Mouse (Mus musculus): ENCODE measurements around the gene Rnf168. TPM values are rescaled to one million over a fixed set of nuclear protein-coding genes. Genes with fewer than 3 reads are reported as not detected.

Gene Rnf168
- polyA plus RNA-seq, 1 experiment from 2014 or later = 31.5 TPM

- DNase-seq (ENCODE audit: low spot score) = no peak
These were observed 35.6 kb downstream of the Rnf168 start for GRCm38 (mm10) chr16:32312859-32313258.

- DNase-seq (ENCODE audit: low spot score) = no peak
These were observed 39.3 kb downstream of the Rnf168 start for GRCm38 (mm10) chr16:32316601-32317000.

GRCm38 (mm10) chr16:32323953-32324352 lies 46.7 kb downstream of the Rnf168 start:
- no peak for DNase-seq (ENCODE audit: low spot score)

GRCm38 (mm10) chr16:32330876-32331670 lies 53.8 kb downstream of the Rnf168 start:
- DNase-seq (ENCODE audit: low spot score) = no peak

GRCm38 (mm10) chr16:32332040-32332555 lies 54.8 kb downstream of the Rnf168 start, which contains the start of gene Ubxn7:
Gene Ubxn7 (plus strand): TSS chr16:32332257.
- DNase-seq (ENCODE audit: low spot score) = peak; percentile 98

GRCm38 (mm10) chr16:32332556-32333511 lies 55.6 kb downstream of the Rnf168 start:
- DNase-seq (ENCODE audit: low spot score) = peak; percentile 47

GRCm38 (mm10) chr16:32335146-32335545 lies 57.9 kb downstream of the Rnf168 start:
- no peak for DNase-seq (ENCODE audit: low spot score)

GRCm38 (mm10) chr16:32336026-32336780 lies 58.9 kb downstream of the Rnf168 start:
- DNase-seq (ENCODE audit: low spot score) = no peak

GRCm38 (mm10) chr16:32337001-32337400 lies 59.7 kb downstream of the Rnf168 start:
- no peak for DNase-seq (ENCODE audit: low spot score)

- no peak for DNase-seq (ENCODE audit: low spot score)
These were observed 63.2 kb downstream of the Rnf168 start for GRCm38 (mm10) chr16:32340451-32340850.

GRCm38 (mm10) chr16:32345521-32345920 lies 68.3 kb downstream of the Rnf168 start:
- DNase-seq (ENCODE audit: low spot score) = peak; percentile 22

GRCm38 (mm10) chr16:32350776-32351175 lies 73.5 kb downstream of the Rnf168 start:
- DNase-seq (ENCODE audit: low spot score) = no peak

MicroRNAs encoded within 50 kb of the gene (microRNA counts, 519-probe panel; counts per million panel counts)
- 473 counts per million, percentile 71 among the panel's probes with 10 or more counts for microRNA mmu-miR-1946a

Small RNA genes lying within 50 kb of the gene (microRNA-seq; reads per million reads assigned to microRNA genes)
- not detected for gene Mir1946a (ENCODE audit: borderline number of aligned reads)

Other genes starting within 250 kb of the Rnf168 start
- gene Pak2, start 198.1 kb upstream of the Rnf168 start, polyA plus RNA-seq (2015; fragmentation: Nextera tagmentation; extraction: Ambion mirVana) = 43.8 and 47.4 TPM in 2 replicates
- 175 and 180 TPM in 2 replicates for gene Pigx, start 177.7 kb upstream of the Rnf168 start, polyA plus RNA-seq (2015; fragmentation: Nextera tagmentation; extraction: Ambion mirVana)
- 44.7 and 48.0 TPM in 2 replicates for gene Cep19, start 177.7 kb upstream of the Rnf168 start, polyA plus RNA-seq (2015; fragmentation: Nextera tagmentation; extraction: Ambion mirVana)
- gene Nrros, start 111.9 kb upstream of the Rnf168 start, polyA plus RNA-seq (2015; fragmentation: Nextera tagmentation; extraction: Ambion mirVana) = 94.5 and 99.5 TPM in 2 replicates
- 4.1 and 6.6 TPM in 2 replicates for gene Bex6, start 97.6 kb upstream of the Rnf168 start, polyA plus RNA-seq (2015; fragmentation: Nextera tagmentation; extraction: Ambion mirVana)
- 8.8 and 11.9 TPM in 2 replicates for gene Fbxo45, start 30.3 kb upstream of the Rnf168 start, polyA plus RNA-seq (2015; fragmentation: Nextera tagmentation; extraction: Ambion mirVana)
- gene Wdr53, start 30.2 kb upstream of the Rnf168 start, polyA plus RNA-seq (2015; fragmentation: Nextera tagmentation; extraction: Ambion mirVana) = 23.9 and 26.8 TPM in 2 replicates
- not detected in 2 replicates for gene Smco1, start 6.0 kb upstream of the Rnf168 start, polyA plus RNA-seq (2015; fragmentation: Nextera tagmentation; extraction: Ambion mirVana)
- gene Ubxn7, start 54.8 kb downstream of the Rnf168 start, polyA plus RNA-seq (2015; fragmentation: Nextera tagmentation; extraction: Ambion mirVana) = 20.0 and 21.8 TPM in 2 replicates
- gene Tm4sf19, start 123.0 kb downstream of the Rnf168 start, polyA plus RNA-seq (2015; fragmentation: Nextera tagmentation; extraction: Ambion mirVana) = not detected in 2 replicates
- 14.1 and 15.5 TPM in 2 replicates for gene Tctex1d2, start 142.2 kb downstream of the Rnf168 start, polyA plus RNA-seq (2015; fragmentation: Nextera tagmentation; extraction: Ambion mirVana)
- gene Pcyt1a, start 153.5 kb downstream of the Rnf168 start, polyA plus RNA-seq (2015; fragmentation: Nextera tagmentation; extraction: Ambion mirVana) = 14.8 and 15.8 TPM in 2 replicates
- 0.90 and 0.91 TPM in 2 replicates for gene Slc51a, start 210.4 kb downstream of the Rnf168 start, polyA plus RNA-seq (2015; fragmentation: Nextera tagmentation; extraction: Ambion mirVana)
- not detected in 2 replicates for gene Zdhhc19, start 218.8 kb downstream of the Rnf168 start, polyA plus RNA-seq (2015; fragmentation: Nextera tagmentation; extraction: Ambion mirVana)